Mouse (Mus musculus): ENCODE measurements at regions not wholly inside any gene's neighbourhood (a gene's known extent, or its start where the extent isn't known, plus 50 kb on each side); places are given as distances from the start of the nearest gene placed in this dataset.

- no peak for DNase-seq (ENCODE audit: low spot score)
- H3K36me3 ChIP-seq, result no peaks in the 10 kb centered on the region
- no peaks in the 10 kb centered on the region for H3K9me3 ChIP-seq (replicated peaks)
- no peak overlapping the region for H3K27ac ChIP-seq (replicated peaks)
- H3K4me1 ChIP-seq, result no peaks in the 10 kb centered on the region
- no peak overlapping the region for H3K4me3 ChIP-seq
- no peaks in the 10 kb centered on the region for H3K27me3 ChIP-seq (ENCODE audit: low read depth, poor library complexity, severe bottlenecking)
- 51% methylated on average over 3 of the region's 3 CpGs for WGBS
Observed at GRCm38 (mm10) chr2:159714633-159715032, 619.3 kb downstream of the Gm826 start.

GRCm38 (mm10) chr2:159718738-159719137, 615.2 kb downstream of the Gm826 start:
- H3K27ac ChIP-seq (replicated peaks), result no peak overlapping the region
- no peaks in the 10 kb centered on the region; the same call in 1 of the 2 replicates for H3K9me3 ChIP-seq (replicated peaks)
- DNase-seq (ENCODE audit: low spot score), result no peak
- 50% methylated on average over 2 of the region's 2 CpGs for WGBS
- no peak overlapping the region for H3K4me3 ChIP-seq
- no peaks in the 10 kb centered on the region for H3K4me1 ChIP-seq
- no peaks in the 10 kb centered on the region for H3K36me3 ChIP-seq
- no peaks in the 10 kb centered on the region for H3K27me3 ChIP-seq (ENCODE audit: low read depth, poor library complexity, severe bottlenecking)

- no peaks in the 10 kb centered on the region for H3K27me3 ChIP-seq (ENCODE audit: low read depth, poor library complexity, severe bottlenecking)
- DNase-seq (ENCODE audit: low spot score), result no peak
- H3K27ac ChIP-seq (replicated peaks), result no peak overlapping the region
- WGBS, result 38% methylated on average over 7 of the region's 7 CpGs
- no peaks in the 10 kb centered on the region for H3K4me1 ChIP-seq
- no peaks in the 10 kb centered on the region for H3K36me3 ChIP-seq
- H3K4me3 ChIP-seq, result no peak overlapping the region
- no peaks in the 10 kb centered on the region; the same call in 1 of the 2 replicates for H3K9me3 ChIP-seq (replicated peaks)
Observed at GRCm38 (mm10) chr2:159725158-159726076, 608.5 kb downstream of the Gm826 start.

GRCm38 (mm10) chr2:159729301-159729700, 604.7 kb downstream of the Gm826 start:
- H3K9me3 ChIP-seq (replicated peaks), result no peaks in the 10 kb centered on the region
- H3K4me1 ChIP-seq, result no peaks in the 10 kb centered on the region
- no peaks in the 10 kb centered on the region for H3K36me3 ChIP-seq
- H3K27me3 ChIP-seq (ENCODE audit: low read depth, poor library complexity, severe bottlenecking), result no peaks in the 10 kb centered on the region
- WGBS, result 94% methylated on average over 3 of the region's 3 CpGs
- DNase-seq (ENCODE audit: low spot score), result no peak
- no peak overlapping the region for H3K4me3 ChIP-seq
- H3K27ac ChIP-seq (replicated peaks), result no peak overlapping the region

- DNase-seq (ENCODE audit: low spot score), result no peak
- 84% methylated on average over 8 of the region's 8 CpGs for WGBS
- no peaks in the 10 kb centered on the region for H3K36me3 ChIP-seq
Observed at GRCm38 (mm10) chr2:159730221-159730620, 603.7 kb downstream of the Gm826 start.

GRCm38 (mm10) chr2:159731305-159731704, 602.7 kb downstream of the Gm826 start:
- DNase-seq (ENCODE audit: low spot score), result no peak
- Histone ChIP-seq H3K27me3 (ENCODE audit: low read depth, poor library complexity, severe bottlenecking) (no peaks in the 10 kb centered on the region), H3K9me3 (replicated peaks) (no peaks in the 10 kb centered on the region), H3K4me1 (no peaks in the 10 kb centered on the region), H3K27ac (replicated peaks) (no peak overlapping the region), H3K4me3 (no peak overlapping the region), H3K36me3 (no peaks in the 10 kb centered on the region)

More at GRCm38 (mm10) chr2:159730221-159730620, 603.7 kb downstream of the Gm826 start:
- Histone ChIP-seq H3K27me3 (ENCODE audit: low read depth, poor library complexity, severe bottlenecking) (no peaks in the 10 kb centered on the region), H3K4me3 (no peak overlapping the region), H3K9me3 (replicated peaks) (no peaks in the 10 kb centered on the region), H3K4me1 (no peaks in the 10 kb centered on the region), H3K27ac (replicated peaks) (no peak overlapping the region)

- Histone ChIP-seq H3K9me3 (replicated peaks) (no peaks in the 10 kb centered on the region), H3K4me1 (no peaks in the 10 kb centered on the region), H3K27me3 (ENCODE audit: low read depth, poor library complexity, severe bottlenecking) (no peaks in the 10 kb centered on the region), H3K36me3 (no peaks in the 10 kb centered on the region), H3K4me3 (no peak overlapping the region), H3K27ac (replicated peaks) (no peak overlapping the region)
- no peak for DNase-seq (ENCODE audit: low spot score)
- 55% methylated on average over 3 of the region's 3 CpGs for WGBS
Observed at GRCm38 (mm10) chr2:159732413-159732812, 601.5 kb downstream of the Gm826 start.

- no peak overlapping the region for H3K4me3 ChIP-seq
- DNase-seq (ENCODE audit: low spot score), result no peak
- no peaks in the 10 kb centered on the region for H3K36me3 ChIP-seq
- WGBS, result 77% methylated on average over 5 of the region's 5 CpGs
- H3K9me3 ChIP-seq (replicated peaks), result no peaks in the 10 kb centered on the region
- H3K27ac ChIP-seq (replicated peaks), result no peak overlapping the region
- no peaks in the 10 kb centered on the region for H3K27me3 ChIP-seq (ENCODE audit: low read depth, poor library complexity, severe bottlenecking)
- no peaks in the 10 kb centered on the region for H3K4me1 ChIP-seq
Observed at GRCm38 (mm10) chr2:159734576-159734975, 599.4 kb downstream of the Gm826 start.

GRCm38 (mm10) chr2:159755541-159756011, 578.4 kb downstream of the Gm826 start:
- H3K27ac ChIP-seq (replicated peaks), result peak overlapping the region; percentile 73; the same call in 1 of the 2 replicates
- no peaks in the 10 kb centered on the region for H3K27me3 ChIP-seq (ENCODE audit: low read depth, poor library complexity, severe bottlenecking)
- peak; percentile 21 for DNase-seq (ENCODE audit: low spot score)
- WGBS, result 40% methylated on average over 7 of the region's 7 CpGs
- no peaks in the 10 kb centered on the region for H3K9me3 ChIP-seq (replicated peaks)
- peaks cover 15% of the 10 kb centered on the region for H3K4me1 ChIP-seq
- H3K36me3 ChIP-seq, result no peaks in the 10 kb centered on the region
- no peak overlapping the region for H3K4me3 ChIP-seq

GRCm38 (mm10) chr2:159760806-159761205, 573.2 kb downstream of the Gm826 start:
- peaks cover 5% of the 10 kb centered on the region for H3K4me1 ChIP-seq
- H3K27ac ChIP-seq (replicated peaks), result no peak overlapping the region
- WGBS, result 84% methylated on average over 6 of the region's 6 CpGs
- H3K36me3 ChIP-seq, result no peaks in the 10 kb centered on the region
- no peak for DNase-seq (ENCODE audit: low spot score)
- no peaks in the 10 kb centered on the region for H3K27me3 ChIP-seq (ENCODE audit: low read depth, poor library complexity, severe bottlenecking)
- H3K9me3 ChIP-seq (replicated peaks), result no peaks in the 10 kb centered on the region
- no peak overlapping the region for H3K4me3 ChIP-seq

GRCm38 (mm10) chr2:159763115-159763514, 570.8 kb downstream of the Gm826 start:
- Histone ChIP-seq H3K4me1 (no peaks in the 10 kb centered on the region), H3K27me3 (ENCODE audit: low read depth, poor library complexity, severe bottlenecking) (no peaks in the 10 kb centered on the region), H3K27ac (replicated peaks) (no peak overlapping the region), H3K4me3 (no peak overlapping the region), H3K9me3 (replicated peaks) (no peaks in the 10 kb centered on the region), H3K36me3 (no peaks in the 10 kb centered on the region)
- DNase-seq (ENCODE audit: low spot score), result no peak
- 89% methylated on average over 6 of the region's 6 CpGs for WGBS

All from midbrain, embryonic 10.5 days (tissue).